Mouse (Mus musculus): Measurements from ENCODE around the gene Zfp853. TPM values are rescaled to one million over a fixed set of nuclear protein-coding genes. Genes with fewer than 3 reads are reported as not detected.

Zfp853 gene
- total and polyA plus RNA-seq, 3 experiments, result 0.08 to 0.14 TPM; not detected in 1

GRCm38 (mm10) chr5:143294862-143295261, 1.4 kb upstream of the Zfp853 start:
- DNase-seq (ENCODE audit: low read depth, low spot score), result no peak
- Histone ChIP-seq H3K4me1 (ENCODE audit: control insufficient read depth in 1 of 2, insufficient read depth in 2 of 2, low read length in 2 of 2) (no peaks in the 10 kb centered on the region), H3K27me3 (ENCODE audit: control insufficient read depth in 1 of 2, insufficient read depth in 2 of 2, low read length in 2 of 2) (no peaks in the 10 kb centered on the region), H3K27ac (ENCODE audit: control insufficient read depth, low read depth, low read length) (no peak overlapping the region), H3K9ac (ENCODE audit: control insufficient read depth, low read depth, low read length, poor library complexity, severe bottlenecking) (no peak overlapping the region), H3K36me3 (ENCODE audit: control insufficient read depth in 1 of 2, insufficient read depth in 2 of 2, low read length in 2 of 2) (peaks cover 0 to under 1% of the 10 kb centered on the region in 2 experiments; a peak in 2 of 4 replicates), H3K4me3 (ENCODE audit: control insufficient read depth in 1 of 2, insufficient read depth in 1 of 2, low read depth in 2 of 2, low read length in 2 of 2) (no peak overlapping the region), H3K9me3 (replicated peaks; ENCODE audit: insufficient read depth, low read length) (no peaks in the 10 kb centered on the region), H3K79me2 (ENCODE audit: control insufficient read depth, insufficient read depth, low read length, poor library complexity) (no peaks in the 10 kb centered on the region)
- TF ChIP-seq ETS1 (IDR thresholded peaks at IDR 0.05; ENCODE audit: low read depth, low read length) (no peak), CTCF (IDR thresholded peaks at IDR 0.05 in 2 of 3, conservative IDR thresholded peaks at IDR 0.05 in 1 of 3; ENCODE audit: control insufficient read depth in 1 of 3, insufficient read depth in 1 of 3, low read depth in 2 of 3, low read length in 3 of 3, poor library complexity in 1 of 3, severe bottlenecking in 1 of 3) (peak; percentile 45 to 57 (median 55); a peak in 5 of 6 replicates), SMC3 (IDR thresholded peaks at IDR 0.05; ENCODE audit: low read depth, low read length) (peak; percentile 36)

DNA sequence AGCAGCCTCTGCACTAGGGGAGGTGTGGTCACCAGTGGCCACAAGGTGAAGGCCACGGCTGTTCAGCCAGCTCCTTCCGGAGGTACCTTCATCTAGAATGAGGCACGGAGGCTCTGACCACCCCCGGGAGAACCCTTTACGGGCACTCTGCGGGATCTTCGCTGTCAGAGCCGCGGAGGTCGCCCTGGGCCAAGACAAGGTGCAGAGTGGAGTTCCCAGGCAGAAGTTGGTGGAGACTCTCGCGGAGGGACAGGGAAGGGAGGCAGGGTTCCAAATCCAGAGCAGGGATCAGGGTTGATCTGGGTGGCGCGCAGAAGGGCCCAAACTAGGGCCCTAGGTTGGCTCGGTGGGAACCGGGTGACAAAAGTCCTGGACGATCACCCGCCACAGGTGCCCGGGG, 544 bp downstream of the Zfp853 start:
- no peak for DNase-seq (ENCODE audit: low read depth, low spot score)
- Histone ChIP-seq H3K9ac (ENCODE audit: control insufficient read depth, low read depth, low read length, poor library complexity, severe bottlenecking) (no peak overlapping the region), H3K4me1 (ENCODE audit: control insufficient read depth in 1 of 2, insufficient read depth in 2 of 2, low read length in 2 of 2) (no peaks in the 10 kb centered on the region), H3K9me3 (replicated peaks; ENCODE audit: insufficient read depth, low read length) (no peaks in the 10 kb centered on the region), H3K27ac (ENCODE audit: control insufficient read depth, low read depth, low read length) (no peak overlapping the region), H3K36me3 (ENCODE audit: control insufficient read depth in 1 of 2, insufficient read depth in 2 of 2, low read length in 2 of 2) (no peaks in the 10 kb centered on the region), H3K27me3 (ENCODE audit: control insufficient read depth in 1 of 2, insufficient read depth in 2 of 2, low read length in 2 of 2) (no peaks in the 10 kb centered on the region), H3K79me2 (ENCODE audit: control insufficient read depth, insufficient read depth, low read length, poor library complexity) (no peaks in the 10 kb centered on the region), H3K4me3 (ENCODE audit: control insufficient read depth in 1 of 2, insufficient read depth in 1 of 2, low read depth in 2 of 2, low read length in 2 of 2) (no peak overlapping the region)
- TF ChIP-seq SIN3A (IDR thresholded peaks at IDR 0.05; ENCODE audit: low read length) (no peak), MAFK (IDR thresholded peaks at IDR 0.05; ENCODE audit: borderline replicate concordance, low read depth, low read length) (no peak), RCOR1 (IDR thresholded peaks at IDR 0.05; ENCODE audit: low read depth, low read length) (no peak), ZNF384 (IDR thresholded peaks at IDR 0.05; ENCODE audit: low read depth, low read length) (no peak), POLR2A (IDR thresholded peaks at IDR 0.05; ENCODE audit: control insufficient read depth in 1 of 2, insufficient read depth in 1 of 2, low read depth in 1 of 2, low read length in 2 of 2, poor library complexity in 1 of 2) (no peak), MAX (IDR thresholded peaks at IDR 0.05; ENCODE audit: low read length) (no peak), MYC (IDR thresholded peaks at IDR 0.05; ENCODE audit: low read depth, low read length) (no peak), CHD2 (IDR thresholded peaks at IDR 0.05; ENCODE audit: low read length) (no peak), HCFC1 (IDR thresholded peaks at IDR 0.05; ENCODE audit: low read depth, low read length) (no peak)

GRCm38 (mm10) chr5:143289299-143289698, 4.1 kb downstream of the Zfp853 start:
- H3K4me1 ChIP-seq (ENCODE audit: control insufficient read depth in 1 of 2, insufficient read depth in 2 of 2, low read length in 2 of 2), result no peaks in the 10 kb centered on the region

More at GRCm38 (mm10) chr5:143289299-143289698, 4.1 kb downstream of the Zfp853 start:
- Histone ChIP-seq H3K79me2 (ENCODE audit: control insufficient read depth, insufficient read depth, low read length, poor library complexity) (no peaks in the 10 kb centered on the region), H3K9ac (ENCODE audit: control insufficient read depth, low read depth, low read length, poor library complexity, severe bottlenecking) (no peak overlapping the region), H3K36me3 (ENCODE audit: control insufficient read depth in 1 of 2, insufficient read depth in 2 of 2, low read length in 2 of 2) (no peaks in the 10 kb centered on the region), H3K4me3 (ENCODE audit: control insufficient read depth in 1 of 2, insufficient read depth in 1 of 2, low read depth in 2 of 2, low read length in 2 of 2) (no peak overlapping the region), H3K27me3 (ENCODE audit: control insufficient read depth in 1 of 2, insufficient read depth in 2 of 2, low read length in 2 of 2) (no peaks in the 10 kb centered on the region), H3K27ac (ENCODE audit: control insufficient read depth, low read depth, low read length) (no peak overlapping the region), H3K9me3 (replicated peaks; ENCODE audit: insufficient read depth, low read length) (no peaks in the 10 kb centered on the region)
- TF ChIP-seq ELF1 (IDR thresholded peaks at IDR 0.05; ENCODE audit: low read depth, low read length), result no peak
- no peak for TF ChIP-seq USF1 (IDR thresholded peaks at IDR 0.05; ENCODE audit: low read depth, low read length)
- TF ChIP-seq POLR2AphosphoS2 (IDR thresholded peaks at IDR 0.05; ENCODE audit: low read length), result no peak
- TF ChIP-seq RAD21 (IDR thresholded peaks at IDR 0.05; ENCODE audit: low read depth, low read length), result no peak
- no peak for TF ChIP-seq HCFC1 (IDR thresholded peaks at IDR 0.05; ENCODE audit: low read depth, low read length)
- TF ChIP-seq JUND (IDR thresholded peaks at IDR 0.05; ENCODE audit: low read depth, low read length), result no peak
- no peak for TF ChIP-seq SMC3 (IDR thresholded peaks at IDR 0.05; ENCODE audit: low read depth, low read length)
- no peak for TF ChIP-seq MAX (IDR thresholded peaks at IDR 0.05; ENCODE audit: low read length)
- no peak for DNase-seq (ENCODE audit: low read depth, low spot score)

Data from MEL (cell line).